Mouse (Mus musculus): ENCODE measurements at regions not wholly inside any gene's neighbourhood (a gene's known extent, or its start where the extent isn't known, plus 50 kb on each side); places are given as distances from the start of the nearest gene placed in this dataset.

- DNase-seq (ENCODE audit: low read depth), result no peak
Observed at GRCm38 (mm10) chr16:75297416-75297815, 288.4 kb downstream of the Lipi start.

GRCm38 (mm10) chr16:75292736-75293428, 293.0 kb downstream of the Lipi start:
- DNase-seq (ENCODE audit: low read depth), result no peak

- no peak for DNase-seq (ENCODE audit: low read depth)
Observed at GRCm38 (mm10) chr16:75291194-75291593, 294.7 kb downstream of the Lipi start.

DNA sequence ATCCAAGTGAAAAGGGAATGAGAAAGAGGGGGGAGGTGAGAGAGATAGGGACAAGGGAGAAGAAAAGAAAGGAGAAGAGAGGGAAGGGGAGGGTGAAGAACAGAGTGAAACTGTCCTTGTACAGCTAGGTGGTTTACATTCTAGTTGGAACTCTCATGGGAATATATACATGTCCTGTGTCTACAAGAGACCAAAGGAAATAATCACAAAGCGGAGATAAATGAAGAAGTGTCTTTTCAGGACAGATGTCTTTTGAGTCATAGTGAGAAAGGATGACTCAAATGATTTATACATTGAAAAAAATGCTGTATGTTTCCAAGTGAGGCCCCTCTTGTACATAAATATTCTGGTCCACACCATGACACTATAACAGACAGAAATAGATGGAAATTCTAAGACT, 298.7 kb downstream of the Lipi start:
- DNase-seq (ENCODE audit: low read depth), result no peak

DNA sequence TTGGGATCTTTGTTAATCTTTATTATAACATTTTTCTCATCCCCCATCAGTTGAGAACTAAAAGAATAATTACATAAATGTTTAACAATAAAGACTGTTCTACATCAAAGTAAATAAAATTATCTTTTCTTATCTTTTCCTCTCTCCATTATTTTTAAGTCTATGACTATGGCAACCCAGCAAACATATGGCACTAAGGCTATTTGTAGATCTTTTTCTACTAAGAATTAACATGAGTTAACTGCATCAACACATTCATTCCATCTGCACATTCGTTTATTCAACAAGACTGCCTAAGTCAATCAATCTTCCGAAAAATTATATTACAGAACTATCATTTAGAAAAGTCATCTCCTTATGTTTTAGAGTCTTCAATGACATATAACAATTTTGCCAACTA, 300.1 kb downstream of the Lipi start:
- no peak for DNase-seq (ENCODE audit: low read depth)

- no peak for DNase-seq (ENCODE audit: low read depth)
Observed at GRCm38 (mm10) chr16:75263903-75264302, 322.0 kb downstream of the Lipi start.

- DNase-seq (ENCODE audit: low read depth), result no peak
Observed at GRCm38 (mm10) chr16:75254981-75255380, 330.9 kb downstream of the Lipi start.

GRCm38 (mm10) chr16:75249170-75249569, 336.7 kb downstream of the Lipi start:
- DNase-seq (ENCODE audit: low read depth), result no peak

DNA sequence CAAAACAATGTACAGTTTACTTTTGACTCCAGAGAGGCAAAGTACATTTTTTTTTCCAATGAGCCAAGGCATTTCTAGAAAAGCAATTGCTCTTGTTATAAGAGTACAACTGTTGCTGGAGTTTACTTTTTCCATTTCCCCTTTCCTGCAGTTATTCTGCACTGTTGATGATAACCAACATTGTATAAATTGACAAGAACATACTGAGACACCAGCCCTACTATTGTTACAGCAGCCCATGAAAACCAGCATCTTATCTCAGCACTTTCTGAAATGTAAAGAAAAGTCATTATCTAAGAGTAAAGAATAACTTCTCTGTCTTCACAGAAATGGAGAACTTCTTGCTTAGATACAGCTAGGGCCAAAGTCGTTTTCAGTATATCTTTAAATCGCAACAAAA, 345.5 kb downstream of the Lipi start:
- no peak for DNase-seq (ENCODE audit: low read depth)

- DNase-seq (ENCODE audit: low read depth), result no peak
Observed at GRCm38 (mm10) chr16:75232133-75232532, 353.7 kb downstream of the Lipi start.

- DNase-seq (ENCODE audit: low read depth), result no peak
Observed at GRCm38 (mm10) chr16:75193404-75193803, 392.5 kb downstream of the Lipi start.

GRCm38 (mm10) chr16:75190316-75190715, 395.5 kb downstream of the Lipi start:
- no peak for DNase-seq (ENCODE audit: low read depth)

- no peak for DNase-seq (ENCODE audit: low read depth)
Observed at GRCm38 (mm10) chr16:75166040-75166439, 419.8 kb downstream of the Lipi start.

GRCm38 (mm10) chr16:75164969-75165726, 420.7 kb downstream of the Lipi start:
- no peak for DNase-seq (ENCODE audit: low read depth)

DNA sequence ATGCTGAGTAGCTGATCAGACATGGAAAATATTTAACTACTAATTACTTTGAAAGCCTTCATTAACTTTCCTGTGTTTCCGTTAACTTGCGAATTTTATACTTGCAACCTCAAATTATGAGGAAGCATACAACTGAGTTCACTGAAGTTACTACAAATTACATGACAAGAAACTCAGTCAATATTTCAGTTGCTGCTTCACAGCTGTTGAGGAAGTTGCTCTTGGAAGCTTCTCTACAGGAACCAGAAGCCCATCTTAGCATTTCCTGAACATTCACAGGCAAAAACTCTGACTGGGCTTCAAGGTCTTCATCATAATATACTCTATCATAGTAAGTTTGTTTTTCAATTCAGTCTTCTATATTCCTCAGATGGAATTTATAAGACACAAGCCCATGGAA, 426.1 kb downstream of the Lipi start:
- no peak for DNase-seq (ENCODE audit: low read depth)

DNA sequence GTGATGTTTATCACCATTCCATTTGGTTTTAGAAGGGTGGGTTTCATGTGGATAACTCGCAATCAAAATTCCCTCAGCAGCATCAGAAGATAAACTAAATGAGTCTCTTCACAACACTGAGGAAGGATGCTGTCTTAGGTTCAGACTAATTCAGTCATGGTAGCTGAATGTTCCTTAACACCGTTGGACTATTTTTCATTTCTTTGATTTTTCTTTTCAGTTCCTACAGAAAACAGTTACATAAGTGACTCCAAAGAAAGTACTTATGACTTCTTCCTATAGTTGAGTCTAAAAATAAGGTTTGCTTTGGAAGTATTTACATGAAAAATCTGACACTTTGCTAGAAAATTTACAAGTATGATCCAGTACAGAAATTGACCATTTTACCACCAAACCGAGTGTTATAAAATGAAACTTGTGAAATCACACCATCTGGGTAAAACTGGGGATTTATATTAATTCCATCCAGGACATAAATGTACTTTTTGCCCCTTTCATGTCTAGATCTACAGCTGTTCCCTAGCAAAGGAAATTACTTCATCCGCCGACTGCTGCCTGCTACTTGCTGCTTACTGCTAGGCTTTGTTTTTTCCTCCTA, 430.3 kb downstream of the Lipi start:
- no peak for DNase-seq (ENCODE audit: low read depth)
